Comparison of ENCODE assay signal across 20 mouse cellular contexts in genomic region chr4:129908836-129909235, GRCm38 (mm10). TPM values are rescaled to one million over a fixed set of nuclear protein-coding genes. Genes with fewer than 3 reads are reported as not detected.
A peak's percentile ranks its signal among the peaks of the same experiment; 100 is the strongest.
DNase-seq lines count a peak whose midpoint lies in the region; ATAC-seq and TF ChIP-seq lines count a peak whose summit lies in the region.
"Had no signal": no experiment of that assay in that cellular context is flagged by ENCODE, and none has a peak within 500 bp of the region (broad histone marks: within the 10 kb centered on the region; RNA-seq: fewer than 3 reads in every experiment).

No protein-coding gene starts in this region.

- H3K27ac ChIP-seq in kidney, embryonic 15.5 days = peak overlapping the region; percentile 11; the same call in 1 of the 2 replicates
- H3K27ac ChIP-seq in lung, postnatal 0 days (ENCODE audit: low read length) = peak overlapping the region; percentile 38; the same call in 1 of the 2 replicates
- H3K27ac ChIP-seq in bone marrow, adult 2 months (ENCODE audit: control insufficient read depth, insufficient read depth, low read depth, low read length, poor library complexity) = peak overlapping the region; percentile 76
- peak overlapping the region; percentile 74 for H3K27ac ChIP-seq in macrophage
- H3K27ac ChIP-seq: forebrain, embryonic 13.5 days; hindbrain, embryonic 15.5 days; limb, embryonic 13.5 days; liver, embryonic 15.5 days; neural tube, embryonic 13.5 days had no signal

- ATAC-seq in kidney, embryonic 15.5 days (replicated peaks; ENCODE audit: low FRiP score) = no peak
- no peak for ATAC-seq in lung, postnatal 0 days
- ATAC-seq: forebrain, embryonic 13.5 days had no signal

- H3K4me1 ChIP-seq in kidney, embryonic 15.5 days = peaks cover 25% of the 10 kb centered on the region
- H3K4me1 ChIP-seq in lung, postnatal 0 days (ENCODE audit: insufficient read depth, low read depth, low read length) = peaks cover 4% of the 10 kb centered on the region; the same call in 1 of the 2 replicates
- peaks cover 9% of the 10 kb centered on the region for H3K4me1 ChIP-seq in bone marrow, adult 2 months (ENCODE audit: control insufficient read depth, insufficient read depth, low read length)

- no peak for DNase-seq in kidney, postnatal 14 days
- no peak for DNase-seq in lung, postnatal 0 days (ENCODE audit: low spot score)
- no peak for DNase-seq in lung, postnatal 25 days (ENCODE audit: low spot score)
- DNase-seq in cerebellum, postnatal 10 days = no peak
- DNase-seq: cerebellum, adult 9-10 months; gastrocnemius, postnatal 25 days; heart, postnatal 4 days; kidney, adult 18-20 months; midbrain, embryonic 14.5 days; right cerebral cortex, adult 18-20 months; thymus, postnatal 25 days had no signal

- no peak overlapping the region for H3K9ac ChIP-seq in kidney, embryonic 15.5 days
- H3K9ac ChIP-seq in lung, postnatal 0 days (replicated peaks; ENCODE audit: low read depth) = no peak overlapping the region
- H3K9ac ChIP-seq: forebrain, embryonic 13.5 days; hindbrain, embryonic 15.5 days; limb, embryonic 13.5 days; liver, embryonic 15.5 days; neural tube, embryonic 13.5 days had no signal

- H3K79me2 ChIP-seq in macrophage (ENCODE audit: inconsistent target) = no peaks in the 10 kb centered on the region

- no peak for TF ChIP-seq EP300 in lung, postnatal 0 days (IDR thresholded peaks at IDR 0.05)

- TF ChIP-seq CTCF in lung, postnatal 0 days (IDR thresholded peaks at IDR 0.05) = no peak
- TF ChIP-seq CTCF in bone marrow, adult 2 months (IDR thresholded peaks at IDR 0.05; ENCODE audit: control insufficient read depth, insufficient read depth, low read length) = no peak

- H3K4me2 ChIP-seq in kidney, embryonic 15.5 days = no peak overlapping the region
- no peak overlapping the region for H3K4me2 ChIP-seq in lung, postnatal 0 days (replicated peaks; ENCODE audit: low read depth, low read length)
- H3K4me2 ChIP-seq: forebrain, embryonic 13.5 days; hindbrain, embryonic 15.5 days; limb, embryonic 13.5 days; liver, embryonic 15.5 days; neural tube, embryonic 13.5 days had no signal

- H3K36me3 ChIP-seq in kidney, embryonic 15.5 days = no peaks in the 10 kb centered on the region
- H3K36me3 ChIP-seq in lung, postnatal 0 days (ENCODE audit: insufficient read depth, low read length) = no peaks in the 10 kb centered on the region
- no peaks in the 10 kb centered on the region for H3K36me3 ChIP-seq in macrophage (ENCODE audit: inconsistent target)
- H3K36me3 ChIP-seq: hindbrain, embryonic 15.5 days; limb, embryonic 13.5 days; liver, embryonic 15.5 days; neural tube, embryonic 13.5 days had no signal

- no peaks in the 10 kb centered on the region for H3K27me3 ChIP-seq in kidney, embryonic 15.5 days
- H3K27me3 ChIP-seq in lung, postnatal 0 days (replicated peaks; ENCODE audit: insufficient read depth, low read length) = no peaks in the 10 kb centered on the region
- H3K27me3 ChIP-seq: forebrain, embryonic 13.5 days; hindbrain, embryonic 15.5 days; limb, embryonic 13.5 days; liver, embryonic 15.5 days; neural tube, embryonic 13.5 days had no signal

- H3K9me3 ChIP-seq in kidney, embryonic 15.5 days (replicated peaks) = no peaks in the 10 kb centered on the region
- no peaks in the 10 kb centered on the region for H3K9me3 ChIP-seq in lung, postnatal 0 days (ENCODE audit: low read length)
- H3K9me3 ChIP-seq: forebrain, embryonic 13.5 days; hindbrain, embryonic 15.5 days; limb, embryonic 13.5 days; liver, embryonic 15.5 days; neural tube, embryonic 13.5 days had no signal

- H3K4me3 ChIP-seq in kidney, embryonic 15.5 days (replicated peaks) = no peak overlapping the region
- no peak overlapping the region for H3K4me3 ChIP-seq in lung, postnatal 0 days (ENCODE audit: low read depth, low read length)
- H3K4me3 ChIP-seq in bone marrow, adult 2 months (replicated peaks; ENCODE audit: control insufficient read depth, low read depth, low read length) = no peak overlapping the region
- no peak overlapping the region for H3K4me3 ChIP-seq in macrophage (ENCODE audit: inconsistent target)
- H3K4me3 ChIP-seq: forebrain, embryonic 13.5 days; hindbrain, embryonic 15.5 days; limb, embryonic 13.5 days; liver, embryonic 15.5 days; neural tube, embryonic 13.5 days had no signal

- no peak for TF ChIP-seq POLR2A in bone marrow, adult 2 months (IDR thresholded peaks at IDR 0.05; ENCODE audit: borderline replicate concordance, control insufficient read depth, low read depth, low read length)

- WGBS in kidney, embryonic 15.5 days = 11% methylated on average over 3 of the region's 3 CpGs
- 49% methylated on average over 3 of the region's 3 CpGs for WGBS in lung, postnatal 0 days
- WGBS in bone marrow, adult 2 months = 19% methylated on average over 3 of the region's 3 CpGs
- WGBS in macrophage (ENCODE audit: missing documents) = 35% methylated on average over 3 of the region's 3 CpGs

RNA-seq across cellular contexts. Expression of gene Spocd1, which starts 20.2 kb away (rescaled TPM):
- not detected in 2 replicates for polyA plus RNA-seq in kidney, embryonic 15.5 days (2015; fragmentation: Nextera tagmentation; extraction: Ambion mirVana)
- not detected in 2 replicates for polyA plus RNA-seq in lung, postnatal 0 days (2015; fragmentation: Nextera tagmentation; extraction: Ambion mirVana)
- not detected in 2 replicates for polyA plus RNA-seq in bone marrow, adult 2 months (2011; ENCODE audit: insufficient read depth, insufficient read length, low replicate concordance, missing spikeins)
- total RNA-seq in macrophage (2018; cell fraction: chromatin; rRNA removed) = not detected
- total RNA-seq in macrophage (2018; cell fraction: cytosol; rRNA removed) = not detected
- total RNA-seq in macrophage (2018; cell fraction: nucleus; rRNA removed) = not detected
- polyA plus RNA-seq in macrophage (2018) = not detected in 3 replicates
- total RNA-seq: gastrocnemius, postnatal 25 days had no signal
- polyA plus RNA-seq: embryonic facial prominence, embryonic 11.5 days; forebrain, embryonic 13.5 days; liver, embryonic 15.5 days; midbrain, embryonic 14.5 days; neural tube, embryonic 13.5 days had no signal

Comparison
In these comparisons a context has a peak if more than half of its experiments do, and no peak if none do; other contexts are left out.
1. H3K27ac ChIP-seq: peak in every context shown above with its lines; median percentile 76 in bone marrow, adult 2 months; 74 in macrophage; 38 in lung, postnatal 0 days; 11 in kidney, embryonic 15.5 days.